Mouse (Mus musculus) adrenal gland, postnatal 36 days (tissue): ENCODE data around the gene Cavin1. TPM values are rescaled to one million over a fixed set of nuclear protein-coding genes. Genes with fewer than 3 reads are reported as not detected.

Experiments
- DNase-seq, 2 experiments: peaks; one replicate each; pipeline ENCODE4 v3.0.0; 2021; ENCODE audit warnings: mixed read lengths in 1 of 2
- total RNA-seq, 2 experiments: library from RNA; stranded (reverse); gene quantifications; 2 replicates each; pipeline ENCODE4 v1.2.3; 2021

Gene Cavin1
- total RNA-seq, 2 experiments from 2014 or later, result 307 to 340 TPM

- DNase-seq, result no peak
Measured at GRCm38 (mm10) chr11:100957915-100958469, 12.7 kb downstream of the Cavin1 start.

- DNase-seq, result peak; percentile 93 to 94
Measured at GRCm38 (mm10) chr11:100957244-100957643, 13.4 kb downstream of the Cavin1 start.

DNA sequence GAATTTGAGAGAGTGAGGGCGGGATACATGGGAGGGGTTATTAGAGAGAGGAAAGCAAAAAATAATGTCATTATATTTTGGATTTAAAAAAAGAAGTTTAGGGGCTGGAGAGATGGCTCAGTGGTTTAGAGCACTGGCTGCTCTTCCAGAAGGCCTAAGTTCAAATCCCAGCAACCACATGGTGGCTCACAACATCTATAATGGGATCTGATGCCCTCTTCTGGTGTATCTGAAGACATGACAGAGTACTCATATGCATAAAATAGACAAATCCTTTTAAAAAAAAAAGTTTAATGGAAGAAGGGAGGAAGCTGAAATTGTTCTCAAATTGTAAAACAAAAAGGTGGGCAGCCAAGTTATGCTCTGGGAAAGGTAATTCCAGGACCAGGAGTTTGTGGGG, 21.1 kb downstream of the Cavin1 start:
- DNase-seq, result no peak

- no peak for DNase-seq
Measured at GRCm38 (mm10) chr11:100948317-100948716, 22.4 kb downstream of the Cavin1 start.

- no peak for DNase-seq
Measured at GRCm38 (mm10) chr11:100947548-100947947, 23.1 kb downstream of the Cavin1 start.

GRCm38 (mm10) chr11:100946862-100947261, 23.8 kb downstream of the Cavin1 start:
- no peak for DNase-seq

DNA sequence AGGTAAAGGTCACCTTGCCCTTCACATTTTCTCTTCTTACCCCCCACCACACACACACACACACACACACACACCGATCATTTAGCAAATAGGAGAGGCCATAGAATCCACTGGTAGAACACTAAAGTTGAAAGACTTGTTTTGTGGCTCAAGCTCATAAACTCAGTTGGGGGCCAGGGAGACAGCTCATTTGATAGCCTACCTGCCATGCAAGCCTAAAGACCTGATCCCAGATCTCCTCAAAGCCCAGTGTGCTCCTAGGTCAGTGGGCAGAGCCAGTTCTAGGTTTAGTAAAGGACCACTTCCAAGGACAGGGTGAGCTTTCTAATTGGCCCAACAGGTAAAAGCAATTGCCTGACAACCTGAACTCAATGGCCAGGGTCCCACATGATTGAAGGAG, 28.3 kb downstream of the Cavin1 start:
- DNase-seq, result no peak

DNA sequence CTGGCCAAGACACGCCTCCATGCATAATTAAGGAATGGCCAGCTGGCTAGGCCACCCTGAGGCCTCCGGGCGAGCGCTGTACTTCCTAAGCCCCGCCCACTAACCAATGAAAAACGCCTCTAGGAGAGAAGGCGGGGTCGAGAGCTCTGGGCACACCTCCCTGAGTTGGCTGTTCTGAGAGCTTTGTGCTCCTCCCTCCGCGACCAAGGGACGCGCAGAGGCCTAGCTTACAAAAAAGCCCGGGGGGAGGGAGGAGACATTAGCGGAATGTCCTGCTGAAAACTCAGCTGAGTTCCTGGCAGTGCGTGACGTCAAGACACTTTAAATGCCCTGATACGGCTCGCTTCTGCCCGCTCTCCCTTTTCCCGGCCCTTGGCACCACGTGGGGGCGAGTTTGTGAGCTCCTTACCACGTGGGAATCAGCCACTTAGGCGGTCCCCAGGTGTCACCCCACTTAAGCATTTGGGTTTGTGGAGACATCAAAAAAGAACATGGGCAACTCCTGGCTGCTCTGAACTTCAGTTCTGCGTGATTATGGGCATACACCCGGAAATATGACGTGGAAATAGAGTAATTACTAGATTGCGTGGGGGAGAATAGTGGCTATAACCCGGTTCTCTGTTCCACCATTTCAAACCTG, 31.1 kb downstream of the Cavin1 start, which contains the start of gene Stat3:
TSS of gene Stat3 (minus strand) at position 29 of the 640 bp plus-strand sequence.
- peak; percentile 99 to 100 for DNase-seq

DNA sequence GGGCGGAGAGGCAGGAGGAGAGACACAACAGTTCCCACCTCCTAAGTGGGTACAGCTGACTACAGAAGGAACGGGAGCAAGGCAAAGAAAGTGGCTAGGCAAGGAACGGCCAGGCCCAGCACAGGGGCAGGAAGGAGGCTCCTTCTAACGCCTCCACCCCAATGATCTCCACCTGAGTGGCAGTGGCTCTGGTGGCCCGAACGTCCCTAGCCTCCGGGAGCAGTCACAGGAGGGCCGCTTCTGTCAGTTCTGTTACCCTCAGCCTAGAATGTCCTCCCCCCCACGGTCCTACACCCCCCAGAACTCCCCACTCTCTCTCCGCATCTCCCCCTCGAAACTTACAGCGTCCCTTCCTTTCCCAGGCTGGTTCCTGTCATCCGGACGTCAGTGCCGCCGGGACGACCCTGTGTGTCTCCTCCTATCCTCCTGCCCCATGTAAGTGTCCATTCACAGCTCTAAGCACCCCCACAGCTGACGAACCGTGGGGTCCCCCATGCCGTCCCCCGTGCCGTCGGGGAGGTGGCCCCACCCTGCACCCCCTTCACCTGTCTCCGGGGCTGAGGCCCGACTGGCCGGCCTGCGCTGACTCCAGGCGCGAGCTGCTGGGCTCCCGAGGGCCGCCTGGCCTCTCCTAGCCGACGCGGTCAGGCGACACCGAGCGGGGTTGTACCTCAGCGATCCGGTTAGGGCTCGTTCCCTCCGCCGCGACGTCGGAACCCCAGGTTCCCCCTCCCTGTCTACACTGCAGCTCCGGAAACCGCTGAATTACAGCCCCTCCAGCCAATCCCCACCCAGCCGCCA, 31.8 kb downstream of the Cavin1 start:
- DNase-seq, result peak in 1 of 2 experiments; percentile 17

GRCm38 (mm10) chr11:100938112-100938511, 32.6 kb downstream of the Cavin1 start:
- DNase-seq, result peak; percentile 44 to 47

- no peak for DNase-seq
Measured at GRCm38 (mm10) chr11:100937295-100937694, 33.4 kb downstream of the Cavin1 start.

DNA sequence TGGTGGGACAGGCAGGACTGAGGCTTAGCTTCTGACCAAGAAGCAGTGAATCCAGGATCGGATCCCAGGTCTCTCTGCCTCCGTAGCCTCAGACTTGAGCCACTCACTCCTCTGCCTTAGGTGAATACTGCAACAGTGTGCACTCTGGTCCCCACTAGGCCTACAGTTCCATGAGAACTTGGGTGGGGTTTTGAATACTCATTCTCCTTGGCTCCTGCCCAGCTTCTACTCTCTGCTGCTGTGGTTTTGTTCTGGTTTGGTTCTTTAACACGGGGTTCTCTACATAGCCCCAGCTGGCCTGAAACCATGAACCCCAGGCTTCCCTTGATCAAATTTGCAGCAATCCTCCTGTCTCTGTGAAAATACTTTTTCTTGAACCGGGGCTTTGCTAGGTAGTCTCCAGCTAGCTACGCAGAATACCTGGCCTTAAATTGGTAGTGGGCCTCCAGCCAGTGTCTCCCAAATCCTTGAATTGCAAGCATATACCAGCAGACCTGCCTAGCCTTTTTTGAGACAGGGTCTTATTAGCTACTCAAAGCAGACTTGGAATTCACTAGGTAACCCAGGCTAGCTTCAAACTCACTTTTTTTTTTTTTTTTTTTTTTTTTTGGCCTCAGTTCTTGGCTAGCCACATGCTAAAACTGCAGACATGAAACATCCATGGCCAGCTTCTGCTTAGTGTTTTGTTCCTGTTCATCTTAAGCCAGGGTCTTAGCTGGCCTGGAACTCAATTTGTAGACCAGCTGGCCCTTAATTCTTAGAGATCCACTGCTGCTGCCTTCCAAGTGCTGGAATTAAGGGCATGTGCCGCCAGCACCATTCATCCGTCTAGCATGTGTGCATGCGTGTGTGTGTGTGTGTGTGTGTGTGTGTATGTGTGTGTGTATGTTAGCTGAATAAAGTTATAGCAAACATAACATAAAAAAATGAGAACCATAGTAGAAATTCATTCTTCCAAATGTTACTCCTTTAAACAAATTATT, 35.0 kb downstream of the Cavin1 start:
- peak in 1 of 2 experiments; percentile 20 for DNase-seq

GRCm38 (mm10) chr11:100931254-100931921, 39.3 kb downstream of the Cavin1 start:
- DNase-seq, result peak; percentile 41 to 62

DNA sequence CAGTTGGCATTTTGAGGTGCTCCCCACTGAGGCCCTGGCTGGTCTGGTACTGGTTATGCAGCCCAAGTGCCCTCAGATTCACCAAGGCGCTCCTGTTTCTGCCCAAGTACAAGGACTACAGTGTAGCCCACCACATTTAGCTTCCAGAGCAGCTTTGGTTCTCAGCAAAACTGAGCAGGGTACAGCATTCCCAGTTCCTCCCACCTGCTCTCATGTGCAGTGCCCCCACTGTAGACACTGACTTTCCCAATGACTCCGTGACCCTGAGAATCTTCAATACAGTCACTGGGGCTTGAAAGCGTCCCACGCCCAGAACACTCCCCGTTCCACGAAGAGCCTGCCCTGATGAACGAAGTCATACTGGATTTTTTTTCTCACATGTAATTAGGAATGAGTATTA, 40.1 kb downstream of the Cavin1 start:
- peak; percentile 22 to 25 for DNase-seq

- no peak for DNase-seq
Measured at GRCm38 (mm10) chr11:100927386-100927785, 43.3 kb downstream of the Cavin1 start.

- DNase-seq, result no peak
Measured at GRCm38 (mm10) chr11:100924386-100924919, 46.2 kb downstream of the Cavin1 start.

DNA sequence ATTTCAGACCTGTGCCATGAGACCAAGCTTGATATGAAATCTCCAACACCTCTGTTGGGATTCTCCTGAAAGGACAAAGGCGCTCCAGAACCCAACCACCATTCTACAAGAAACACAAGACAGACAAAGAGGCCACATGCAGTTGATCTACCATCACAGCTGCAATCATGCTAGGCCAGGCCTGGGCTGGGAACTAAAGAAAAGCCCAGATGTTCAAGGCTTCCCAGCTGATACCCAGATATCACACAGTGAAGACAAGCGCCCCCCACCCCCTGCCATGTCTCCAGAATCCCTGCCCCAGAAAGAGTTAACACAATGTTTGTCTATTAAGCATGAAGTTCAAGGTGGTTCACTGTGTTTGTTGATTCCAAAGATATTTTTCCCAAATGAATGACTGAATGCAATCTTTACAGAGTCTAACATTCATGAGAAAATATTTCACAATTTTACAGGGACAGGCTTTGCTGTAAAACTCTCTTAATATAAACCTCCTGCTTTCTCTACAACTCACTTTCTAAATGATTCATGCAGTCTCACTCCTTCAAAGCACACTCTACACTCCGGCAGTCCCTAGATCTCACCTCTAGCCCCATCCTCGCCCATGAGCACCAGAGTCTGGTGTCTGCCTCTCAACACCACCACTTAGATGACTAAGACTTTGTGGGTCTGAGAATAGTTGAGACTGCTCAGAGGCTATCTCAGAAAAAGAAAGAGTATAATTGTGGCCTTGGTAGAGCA, 49.6 kb downstream of the Cavin1 start:
- DNase-seq, result no peak

GRCm38 (mm10) chr11:100918007-100918406, 52.7 kb downstream of the Cavin1 start:
- DNase-seq, result no peak

DNA sequence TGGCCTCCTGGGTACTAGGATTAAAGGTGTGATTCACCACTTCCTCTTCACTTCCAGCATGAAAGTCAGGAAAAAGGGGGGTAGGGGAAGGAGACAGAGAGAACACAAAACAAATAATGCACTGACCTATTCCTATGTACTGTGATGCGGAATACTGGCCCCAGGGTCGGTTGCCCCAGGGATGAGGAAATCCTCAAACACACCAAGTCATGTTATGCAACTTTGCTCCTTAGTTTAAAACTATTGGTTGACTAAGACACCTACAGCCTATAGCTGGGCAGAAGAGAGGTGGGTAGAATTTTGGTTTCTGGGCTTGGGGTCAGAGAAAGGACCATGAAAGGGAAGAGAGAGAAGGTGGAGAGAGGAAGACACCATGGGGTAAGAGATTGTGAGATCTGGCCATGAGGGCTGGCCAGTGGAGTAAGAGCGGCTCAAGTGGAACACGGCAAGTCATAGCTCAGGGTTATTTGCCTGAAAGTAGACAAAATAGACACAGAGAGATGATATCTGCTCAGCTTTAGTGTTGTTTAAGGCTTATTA, 54.2 kb downstream of the Cavin1 start:
- DNase-seq, result no peak

DNA sequence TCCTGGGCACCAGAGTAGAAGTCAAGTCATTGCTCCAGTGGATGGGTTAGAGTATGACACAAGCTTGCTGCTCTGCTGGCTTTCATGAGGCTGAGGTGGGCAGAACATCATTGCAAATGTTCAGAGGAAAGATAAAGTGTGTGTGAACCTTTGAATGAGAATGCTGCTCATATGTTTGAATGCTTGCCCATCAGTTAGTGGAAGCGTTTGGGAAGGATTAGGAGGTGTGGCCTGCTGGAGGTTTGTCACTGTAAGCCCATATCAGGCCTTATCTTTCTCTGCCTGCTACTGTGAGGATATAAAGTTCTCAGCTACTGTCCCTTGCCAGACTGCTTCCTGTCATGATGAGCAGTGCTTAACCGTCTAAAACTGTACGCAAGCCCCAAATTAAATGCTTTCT, 55.6 kb downstream of the Cavin1 start:
- DNase-seq, result no peak
